Mouse (Mus musculus) liver, adult 2 months (tissue): ENCODE results near the gene Fgf18. TPM values are rescaled to one million over a fixed set of nuclear protein-coding genes. Genes with fewer than 3 reads are reported as not detected.

Experiments used
- DNase-seq: peaks from one replicate; pipeline ENCODE4 v3.0.0-alpha.2; 2011; ENCODE audit warnings: low read depth, low spot score; ENCODE audit errors: extremely low read depth
- H3K27ac ChIP-seq: fragments of 200-500 bp; replicated peaks from 2 replicates; pipeline ENCODE4 v1.5.1; 2012; ENCODE audit warnings: low read depth, mild to moderate bottlenecking, control low read depth, inconsistent platforms, low read length; ENCODE audit not compliant: insufficient read depth
- H3K27me3 ChIP-seq: fragments of 200-500 bp; 2 replicates; pipeline ENCODE4 v1.6.1; 2012; ENCODE audit warnings: mild to moderate bottlenecking, moderate library complexity, low read length, inconsistent platforms; ENCODE audit not compliant: control insufficient read depth, insufficient read depth
- H3K36me3 ChIP-seq: fragments of 200-500 bp; 2 replicates; pipeline ENCODE4 v1.6.1; 2012; ENCODE audit warnings: low read length, inconsistent platforms; ENCODE audit not compliant: control insufficient read depth, insufficient read depth
- H3K4me1 ChIP-seq: fragments of 200-500 bp; 2 replicates; pipeline ENCODE4 v1.6.1; 2011; ENCODE audit warnings: low read length; ENCODE audit not compliant: control insufficient read depth, insufficient read depth
- H3K4me3 ChIP-seq: fragments of 200-500 bp; 2 replicates; pipeline ENCODE4 v1.5.1; 2011; ENCODE audit warnings: low read depth, mild to moderate bottlenecking, control low read depth, low read length, moderate library complexity; ENCODE audit not compliant: insufficient read depth
- H3K79me2 ChIP-seq: fragments of 200-500 bp; 2 replicates; pipeline ENCODE4 v1.6.1; 2012; ENCODE audit warnings: inconsistent platforms, mild to moderate bottlenecking, low read length, moderate library complexity; ENCODE audit not compliant: control insufficient read depth, insufficient read depth
- H3K9ac ChIP-seq: fragments of 200-500 bp; 2 replicates; pipeline ENCODE4 v1.6.1; 2012; ENCODE audit warnings: low read depth, mild to moderate bottlenecking, control low read depth, inconsistent platforms, low read length
- CTCF ChIP-seq: fragments of 200-500 bp; IDR thresholded peaks from 2 replicates; pipeline ENCODE4 v1.5.1; 2011; ENCODE audit warnings: low read depth, low read length, control low read depth
- POLR2A ChIP-seq: fragments of 200-500 bp; IDR thresholded peaks from 2 replicates; pipeline ENCODE4 v1.6.1; 2011; ENCODE audit warnings: low read length, control low read depth; ENCODE audit not compliant: insufficient read depth; ENCODE audit errors: extremely low read depth
- WGBS: fragments of 180-500 bp; shearing (Covaris S2); methylation state at CpG from one replicate; pipeline ENCODE4 v1.1.7; 2018; 5-methylcytosine and 5-hydroxymethylcytosine counted together
- polyA plus RNA-seq: library from polyadenylated mRNA; depleted of rRNA; stranded (reverse); fragments of >200 nt; gene quantifications from 2 replicates; pipeline ENCODE4 v1.2.3, GENCODE M21; 2012
- total RNA-seq: library from RNA; depleted of rRNA; stranded (reverse); fragments of >200 nt; gene quantifications from 2 replicates; pipeline ENCODE4 v1.2.3, GENCODE M21; 2014

Gene Fgf18
- total and polyA plus RNA-seq, 2 experiments: not detected

GRCm38 (mm10) chr11:33145201-33146142 lies 1.7 kb downstream of the Fgf18 start:
- 32% methylated on average over 7 of the region's 7 CpGs for WGBS
- Histone ChIP-seq H3K27ac (no peak overlapping the region), H3K79me2 (no peaks in the 10 kb centered on the region), H3K27me3 (peaks cover 22% of the 10 kb centered on the region), H3K9ac (no peak overlapping the region), H3K4me1 (peaks cover 6% of the 10 kb centered on the region; the same call in 1 of the 2 replicates), H3K4me3 (no peak overlapping the region), H3K36me3 (peaks cover 4% of the 10 kb centered on the region; the same call in 1 of the 2 replicates)
- DNase-seq: no peak
- TF ChIP-seq POLR2A (no peak), CTCF (no peak)

GRCm38 (mm10) chr11:33143906-33144305 lies 3.3 kb downstream of the Fgf18 start:
- Histone ChIP-seq H3K36me3 (no peaks in the 10 kb centered on the region), H3K9ac (no peak overlapping the region), H3K27ac (no peak overlapping the region), H3K27me3 (peaks cover 22% of the 10 kb centered on the region), H3K79me2 (no peaks in the 10 kb centered on the region), H3K4me3 (no peak overlapping the region), H3K4me1 (peaks cover 6% of the 10 kb centered on the region; the same call in 1 of the 2 replicates)
- TF ChIP-seq POLR2A (no peak), CTCF (no peak)
- DNase-seq: no peak
- WGBS: 27% methylated on average over 9 of the region's 9 CpGs

GRCm38 (mm10) chr11:33142801-33143200 lies 4.4 kb downstream of the Fgf18 start:
- TF ChIP-seq CTCF (no peak), POLR2A (no peak)
- H3K4me3 ChIP-seq: no peak overlapping the region
- H3K4me1 ChIP-seq: 0 out of 2 replicates have a peak, but pooled peaks cover 2% of the 10 kb centered on the region
- H3K27me3 ChIP-seq: peaks cover 18% of the 10 kb centered on the region
- no peaks in the 10 kb centered on the region for H3K79me2 ChIP-seq
- DNase-seq: no peak
- 75% methylated on average over 1 of the region's 1 CpGs for WGBS
- H3K27ac ChIP-seq: no peak overlapping the region
- H3K9ac ChIP-seq: no peak overlapping the region
- H3K36me3 ChIP-seq: no peaks in the 10 kb centered on the region

- no peak overlapping the region for H3K9ac ChIP-seq
- no peak overlapping the region for H3K27ac ChIP-seq
- DNase-seq: no peak
- H3K36me3 ChIP-seq: no peaks in the 10 kb centered on the region
- H3K27me3 ChIP-seq: no peaks in the 10 kb centered on the region; the same call in 1 of the 2 replicates
- WGBS: 83% methylated on average over 5 of the region's 5 CpGs
- no peak for TF ChIP-seq CTCF
- no peak for TF ChIP-seq POLR2A
- H3K79me2 ChIP-seq: no peaks in the 10 kb centered on the region
- H3K4me3 ChIP-seq: no peak overlapping the region
- H3K4me1 ChIP-seq: no peaks in the 10 kb centered on the region
These were observed 7.1 kb downstream of the Fgf18 start for GRCm38 (mm10) chr11:33140111-33140460.

- WGBS: 45% methylated on average over 9 of the region's 9 CpGs
- H3K9ac ChIP-seq: no peak overlapping the region
- no peak for TF ChIP-seq CTCF
- no peak for TF ChIP-seq POLR2A
These were observed 7.6 kb downstream of the Fgf18 start for GRCm38 (mm10) chr11:33139458-33140110.

More at GRCm38 (mm10) chr11:33139458-33140110, 7.6 kb downstream of the Fgf18 start:
- Histone ChIP-seq H3K36me3 (no peaks in the 10 kb centered on the region), H3K27ac (no peak overlapping the region), H3K4me1 (no peaks in the 10 kb centered on the region), H3K27me3 (no peaks in the 10 kb centered on the region), H3K4me3 (no peak overlapping the region), H3K79me2 (no peaks in the 10 kb centered on the region)
- DNase-seq: no peak
